Mouse (Mus musculus) neural tube, embryonic 10.5 days (tissue): ENCODE data around the gene Hemk1.
"Not testable (repeated sequence)": the region's sequence is repeated elsewhere in the genome, so short reads cannot be mapped to it uniquely, and the experiment has no call there.

Experiments
- DNase-seq: peaks from one replicate; pipeline ENCODE4 v3.0.0-alpha.2; 2017; ENCODE audit warnings: low spot score; ENCODE audit errors: extremely low spot score

The Hemk1 gene

DNA sequence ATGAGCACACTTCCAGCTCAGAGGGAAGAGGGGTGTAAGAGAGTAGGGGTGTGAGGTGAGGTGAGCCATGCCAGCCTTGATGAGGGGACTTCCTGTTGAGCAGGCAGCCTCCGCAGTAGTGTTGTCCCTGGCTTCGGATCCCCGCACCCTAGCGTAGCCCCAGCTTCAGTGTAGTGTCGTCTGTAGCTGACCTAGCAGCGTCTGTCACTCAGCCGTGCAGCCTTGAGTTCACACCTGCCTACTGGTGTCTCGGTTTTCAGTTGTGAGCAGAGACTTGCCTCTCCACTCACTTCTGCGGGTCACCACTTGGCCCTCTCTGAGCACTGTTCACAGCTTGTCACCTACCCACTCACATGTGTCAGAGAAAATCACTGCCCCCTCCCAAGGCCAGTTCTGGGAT, 29.0 kb downstream of the Hemk1 start:
- DNase-seq: no peak

DNA sequence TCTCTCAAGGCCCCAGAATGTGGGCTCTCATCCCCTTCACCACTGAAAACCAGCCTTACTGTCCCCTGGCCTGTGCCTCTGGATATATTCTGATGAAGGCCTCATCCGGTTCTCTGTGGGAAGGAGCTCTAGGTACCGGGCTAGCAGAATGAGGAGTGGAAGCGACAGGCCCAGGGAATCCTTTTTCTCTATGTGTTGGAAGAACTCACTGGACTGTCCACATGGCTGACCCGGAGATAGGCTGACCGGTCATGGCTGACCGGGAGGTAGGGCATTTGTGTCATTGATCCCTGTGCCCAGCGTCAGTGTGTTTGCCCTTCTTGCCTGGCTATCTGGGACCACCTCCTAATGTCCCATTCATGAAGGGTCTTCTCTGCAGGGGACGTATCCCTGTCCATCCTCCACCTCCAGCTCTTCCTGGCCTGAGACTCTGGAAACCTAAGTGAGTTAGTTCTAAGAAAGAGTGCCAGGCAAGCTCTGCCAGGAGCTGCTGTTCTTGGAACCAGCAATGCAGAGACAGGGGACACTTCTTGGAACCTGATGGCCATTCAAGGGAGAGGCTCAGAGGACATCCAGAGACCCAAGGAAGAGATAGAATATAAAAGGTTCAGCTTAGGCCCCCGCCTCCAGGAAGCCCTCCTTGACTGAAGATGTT, 29.7 kb downstream of the Hemk1 start:
- DNase-seq: no peak

DNA sequence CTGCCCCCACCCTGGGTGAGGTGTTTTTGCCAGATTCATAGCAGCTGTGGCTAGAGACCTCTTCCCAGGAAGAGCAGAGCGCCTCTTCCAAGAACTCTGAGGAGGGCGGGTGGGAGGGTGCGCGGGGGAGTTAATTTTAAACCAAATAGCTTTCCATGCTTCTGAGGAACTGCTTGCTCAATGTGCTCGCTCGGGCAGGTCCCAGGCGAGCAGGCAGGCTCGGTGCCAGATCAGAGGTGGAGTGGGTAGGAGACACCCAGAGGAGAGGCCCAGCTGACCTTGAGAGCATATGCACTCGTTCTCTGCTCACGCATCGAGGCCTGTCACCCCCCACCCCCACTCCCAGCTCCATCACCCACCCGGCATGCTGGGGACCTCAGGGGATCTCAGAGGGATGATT, 30.3 kb downstream of the Hemk1 start:
- DNase-seq: no peak

DNA sequence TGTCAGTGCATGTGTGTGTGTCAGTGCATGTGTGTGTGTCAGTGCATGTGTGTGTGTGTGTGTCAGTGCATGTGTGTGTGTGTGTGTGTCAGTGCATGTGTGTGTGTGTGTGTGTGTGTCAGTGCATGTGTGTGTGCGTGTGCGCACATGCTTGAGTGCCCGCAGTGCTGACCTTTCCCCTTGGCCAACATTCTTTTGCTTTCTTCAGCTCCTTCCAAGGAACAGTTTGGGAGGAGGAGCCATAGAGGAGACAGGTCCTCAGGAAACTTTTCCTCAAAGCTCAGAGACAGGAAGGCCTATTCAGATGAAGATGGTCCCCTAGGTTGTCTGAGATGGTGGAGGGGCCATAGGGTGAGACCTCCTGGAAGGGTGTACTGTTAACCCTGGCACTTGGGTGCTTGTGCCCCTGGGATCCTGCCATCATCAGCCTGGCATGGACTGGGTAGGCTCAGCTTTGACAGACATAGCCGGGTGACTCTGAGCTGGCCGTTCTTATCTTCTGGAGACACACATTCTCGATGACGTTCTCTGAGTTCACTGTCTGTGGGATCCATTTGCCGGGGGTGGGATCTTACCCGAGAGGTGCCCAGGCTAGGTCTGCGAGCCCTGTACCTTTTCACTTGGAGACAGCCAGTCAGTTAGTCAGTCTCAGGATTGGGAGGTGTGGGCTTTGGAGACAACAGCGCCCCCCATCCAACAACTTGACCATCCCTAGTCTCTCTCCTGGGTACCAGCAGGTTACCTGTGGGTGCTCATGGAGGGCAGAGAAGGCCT, 30.9 kb downstream of the Hemk1 start:
- no peak for DNase-seq

DNA sequence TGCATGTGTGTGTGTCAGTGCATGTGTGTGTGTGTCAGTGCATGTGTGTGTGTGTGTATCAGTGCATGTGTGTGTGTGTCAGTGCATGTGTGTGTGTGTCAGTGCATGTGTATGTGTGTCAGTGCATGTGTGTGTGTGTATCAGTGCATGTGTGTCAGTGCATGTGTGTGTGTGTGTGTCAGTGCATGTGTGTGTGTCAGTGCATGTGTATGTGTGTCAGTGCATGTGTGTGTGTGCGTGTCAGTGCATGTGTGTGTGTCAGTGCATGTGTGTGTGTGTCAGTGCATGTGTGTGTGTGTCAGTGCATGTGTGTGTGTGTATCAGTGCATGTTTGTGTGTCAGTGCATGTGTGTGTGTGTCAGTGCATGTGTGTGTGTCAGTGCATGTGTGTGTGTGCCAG, 31.5 kb downstream of the Hemk1 start:
- DNase-seq: not testable (repeated sequence)

DNA sequence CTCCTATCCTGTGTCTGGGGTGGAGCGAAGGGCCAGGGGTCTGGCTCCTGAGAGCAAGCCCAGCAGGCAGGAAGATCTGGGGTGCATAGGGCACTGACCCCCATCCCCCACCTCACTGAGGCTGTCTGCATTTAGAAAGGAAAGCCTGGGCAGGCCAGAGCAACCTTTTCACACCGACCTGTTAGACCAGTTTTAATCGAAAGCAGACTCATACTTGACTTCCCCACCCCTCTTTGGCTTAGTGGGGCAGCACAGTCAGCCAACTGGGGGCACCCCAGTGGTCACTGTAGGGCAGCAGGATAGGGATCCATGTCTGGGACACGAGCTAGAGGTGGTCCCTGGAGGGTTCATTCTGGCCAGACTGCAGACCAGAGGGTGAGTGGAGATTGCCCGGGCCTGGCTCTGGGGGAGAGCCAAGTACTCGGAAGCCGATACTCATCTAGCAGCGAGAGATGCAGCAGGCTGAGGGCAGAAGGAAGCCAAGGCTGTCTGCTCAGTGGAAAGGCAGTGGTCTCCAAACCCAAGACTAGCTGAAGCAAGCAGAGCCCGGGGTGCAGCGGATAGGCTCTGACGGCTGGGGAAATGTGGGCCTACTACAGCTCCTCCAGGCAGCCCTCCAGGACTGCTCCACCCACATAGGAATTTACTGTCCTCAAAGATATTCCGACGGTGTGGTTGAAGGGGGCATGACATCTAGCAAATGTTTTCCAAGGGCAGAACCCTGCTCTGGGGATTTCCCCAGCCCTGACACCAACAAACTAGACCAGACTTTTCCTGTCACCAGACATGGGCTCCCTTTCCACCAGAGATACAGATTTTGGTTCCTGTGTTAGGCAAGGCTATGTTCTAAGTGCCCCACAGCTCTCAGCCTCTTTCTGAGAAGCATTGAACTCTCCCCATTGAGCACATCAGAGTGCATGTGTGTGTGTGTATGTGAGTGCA, 32.3 kb downstream of the Hemk1 start:
- no peak for DNase-seq

DNA sequence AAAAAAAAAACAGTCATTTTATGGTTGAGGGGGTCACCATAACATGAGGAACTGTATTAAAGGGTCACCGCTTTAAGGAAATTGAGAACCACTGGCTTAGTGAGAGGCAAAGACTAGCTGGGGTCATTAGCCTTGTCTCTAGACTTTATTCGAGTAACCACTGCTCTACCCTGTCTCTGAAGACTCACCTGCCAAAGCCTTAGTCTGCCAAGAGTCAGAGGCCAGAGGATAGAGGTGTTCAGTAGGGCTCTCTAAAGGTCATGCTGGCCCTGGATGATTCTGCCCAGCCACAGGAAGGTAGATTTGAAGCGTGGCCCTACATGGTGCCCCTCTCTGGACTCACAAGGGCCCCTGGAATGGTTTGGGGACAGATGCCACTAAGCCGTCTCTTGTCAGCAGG, 33.1 kb downstream of the Hemk1 start:
- no peak for DNase-seq

DNA sequence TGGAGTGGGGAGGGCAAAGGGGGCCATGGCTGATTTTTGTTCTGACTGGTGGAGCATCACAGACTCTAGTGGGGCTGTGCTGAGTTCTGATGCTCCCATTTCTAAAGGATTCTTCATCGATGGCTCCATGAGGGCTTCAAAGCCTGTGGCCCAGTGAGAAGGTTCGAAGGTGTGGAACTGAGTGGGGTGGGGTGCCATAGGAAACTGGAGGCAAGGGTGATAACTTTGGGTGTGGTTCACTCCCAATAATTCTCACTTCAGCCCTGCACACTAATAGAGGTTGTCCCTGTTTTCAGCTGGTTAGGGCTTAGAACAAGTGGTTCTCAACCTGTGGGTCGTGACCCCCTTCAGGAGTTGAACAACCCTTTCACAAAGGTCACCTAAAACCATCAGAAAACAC, 33.8 kb downstream of the Hemk1 start:
- DNase-seq: no peak

DNA sequence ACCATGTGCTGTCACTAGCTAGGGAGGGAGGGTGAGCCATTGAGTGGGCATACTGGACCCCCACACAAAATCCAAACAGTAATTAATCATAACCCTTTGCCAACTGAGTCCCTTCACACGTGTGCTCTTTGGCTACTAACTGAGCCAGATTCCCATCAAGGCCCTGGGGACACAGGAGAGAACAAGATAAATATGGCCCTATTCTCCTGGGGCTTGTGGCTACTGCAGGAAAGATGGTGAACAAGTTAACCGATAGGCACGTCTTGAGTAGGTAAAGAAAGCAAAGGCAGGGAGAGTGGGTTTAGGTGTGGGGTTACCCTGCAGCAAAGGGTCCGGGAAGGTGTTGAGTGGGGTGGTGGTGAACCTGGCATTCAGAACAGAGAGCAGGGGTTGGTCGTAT, 34.2 kb downstream of the Hemk1 start:
- DNase-seq: no peak

DNA sequence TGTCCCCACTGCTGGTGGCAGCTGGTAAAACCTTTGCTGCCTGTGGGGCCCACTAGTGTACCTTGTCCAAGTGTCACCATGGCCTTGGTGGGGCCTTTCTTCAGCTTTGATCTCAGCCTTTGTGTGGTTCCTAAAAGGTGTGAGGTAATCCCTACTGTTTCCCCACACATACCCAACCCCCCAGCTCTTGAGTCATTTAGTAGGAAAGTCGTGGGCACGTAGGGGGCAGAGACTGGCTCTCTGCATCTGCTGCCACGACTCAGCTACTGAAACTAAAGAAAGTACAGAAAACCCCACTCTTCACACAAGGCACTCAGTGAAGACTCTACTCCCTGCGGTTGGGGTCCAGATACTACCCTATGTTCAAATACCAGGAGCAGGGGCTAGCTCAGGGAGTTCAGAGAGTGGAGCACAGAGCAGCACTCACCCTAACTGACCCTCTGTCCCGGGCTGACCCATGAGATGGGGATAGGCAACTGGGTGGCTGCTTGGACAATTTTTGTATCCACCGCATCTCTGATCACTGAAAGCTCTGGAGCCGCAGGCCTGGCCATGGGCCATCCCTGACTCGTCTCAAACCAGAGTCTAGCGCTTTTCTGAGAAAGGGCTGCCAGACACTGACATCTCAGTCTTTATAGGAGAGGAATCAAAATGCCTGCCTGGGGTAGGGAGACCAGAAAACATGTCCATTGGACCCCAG, 34.9 kb downstream of the Hemk1 start:
- DNase-seq: no peak

DNA sequence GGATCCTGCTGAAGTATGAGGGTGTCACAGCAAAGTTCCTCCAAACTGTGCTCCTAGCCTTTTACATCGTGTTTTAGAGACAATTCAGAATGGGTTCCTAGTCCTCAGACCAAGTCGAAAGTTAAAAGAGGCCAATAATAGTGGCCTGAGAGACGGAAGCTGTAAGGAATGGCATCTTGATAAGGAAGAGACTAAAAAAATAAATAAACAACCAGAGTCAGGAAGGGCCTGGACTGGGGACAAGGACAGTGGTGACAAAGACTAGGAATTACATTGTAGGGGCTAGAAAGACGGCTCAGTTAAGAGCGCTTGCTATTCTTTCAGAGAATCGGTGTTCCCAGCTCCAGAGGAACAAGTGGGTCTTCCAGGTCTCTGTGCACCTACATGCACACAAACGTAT, 35.6 kb downstream of the Hemk1 start:
- no peak for DNase-seq

DNA sequence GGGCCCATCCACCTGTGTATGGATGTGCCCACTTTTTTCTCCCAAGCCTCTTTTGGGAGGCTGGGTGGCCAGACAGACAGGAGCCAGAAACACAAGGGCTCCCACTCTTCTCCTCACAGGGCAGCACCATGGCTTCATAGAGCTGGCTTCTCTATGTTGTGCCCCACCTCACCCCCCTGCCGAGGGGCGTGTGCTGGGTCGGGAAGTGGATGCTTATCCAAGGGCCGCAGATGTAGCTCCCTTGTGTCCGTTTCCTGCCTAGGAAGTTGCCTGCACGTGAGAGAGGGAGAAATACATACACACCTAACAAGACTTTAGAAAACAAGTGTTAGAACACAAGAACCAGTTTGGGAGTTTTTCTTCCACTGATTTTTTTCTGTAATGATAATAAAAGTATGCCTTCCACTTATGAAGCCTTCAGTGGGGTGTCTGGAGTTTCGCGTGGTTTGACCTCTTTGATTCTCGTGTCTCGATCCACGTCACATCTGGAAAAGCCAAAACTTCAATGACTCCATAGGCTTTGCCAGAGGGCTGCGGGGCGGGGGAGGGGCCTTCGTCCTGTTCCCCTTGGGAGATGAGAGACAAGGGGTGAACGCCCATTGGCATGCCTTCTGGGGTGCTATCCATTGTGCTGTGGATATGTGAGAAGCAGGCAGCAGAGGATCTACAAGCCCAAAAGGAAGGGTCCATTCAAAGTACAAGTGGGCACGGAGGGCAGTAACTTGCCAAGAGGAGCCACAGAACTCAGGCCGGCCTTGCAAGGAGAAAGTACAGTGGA, 36.4 kb downstream of the Hemk1 start:
- no peak for DNase-seq

DNA sequence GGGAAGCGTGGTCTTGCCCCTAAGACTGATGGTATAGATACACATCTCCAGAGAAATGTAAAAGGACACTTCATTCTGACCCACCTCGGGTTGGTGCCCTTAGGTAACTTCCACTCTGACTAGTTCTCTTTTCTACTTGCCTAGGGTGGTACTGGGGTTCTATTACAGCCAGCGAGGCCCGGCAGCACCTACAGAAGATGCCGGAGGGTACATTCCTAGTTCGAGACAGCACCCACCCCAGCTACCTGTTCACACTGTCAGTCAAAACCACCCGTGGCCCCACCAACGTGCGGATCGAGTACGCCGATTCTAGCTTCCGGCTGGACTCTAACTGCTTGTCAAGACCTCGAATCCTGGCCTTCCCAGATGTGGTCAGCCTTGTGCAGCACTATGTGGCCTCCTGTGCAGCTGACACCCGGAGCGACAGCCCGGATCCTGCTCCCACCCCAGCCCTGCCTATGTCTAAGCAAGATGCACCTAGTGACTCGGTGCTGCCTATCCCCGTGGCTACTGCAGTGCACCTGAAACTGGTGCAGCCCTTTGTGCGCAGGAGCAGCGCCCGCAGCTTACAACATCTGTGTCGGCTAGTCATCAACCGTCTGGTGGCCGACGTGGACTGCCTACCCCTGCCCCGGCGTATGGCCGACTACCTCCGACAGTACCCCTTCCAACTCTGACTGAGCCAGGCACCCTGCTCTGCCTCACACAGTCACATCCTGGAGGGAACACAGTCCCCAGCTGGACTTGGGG, 37.8 kb downstream of the Hemk1 start:
- no peak for DNase-seq

DNA sequence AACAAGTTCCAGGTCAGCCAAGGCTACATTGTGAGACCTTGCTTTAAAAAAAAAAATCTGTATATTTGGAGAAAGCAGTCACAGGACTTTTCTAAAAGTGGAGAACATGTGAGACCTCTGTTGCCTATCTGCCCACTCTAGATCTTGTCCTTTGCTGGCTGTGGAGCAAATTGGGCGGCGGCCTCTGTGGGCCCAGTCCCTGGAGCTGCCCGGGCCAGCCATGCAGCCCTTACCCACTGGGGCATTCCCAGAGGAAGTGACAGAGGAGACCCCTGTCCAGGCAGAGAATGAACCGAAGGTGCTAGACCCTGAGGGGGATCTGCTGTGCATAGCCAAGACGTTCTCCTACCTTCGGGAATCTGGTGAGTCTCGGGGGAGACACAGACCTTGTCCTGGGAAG, 38.4 kb downstream of the Hemk1 start:
- no peak for DNase-seq

DNA sequence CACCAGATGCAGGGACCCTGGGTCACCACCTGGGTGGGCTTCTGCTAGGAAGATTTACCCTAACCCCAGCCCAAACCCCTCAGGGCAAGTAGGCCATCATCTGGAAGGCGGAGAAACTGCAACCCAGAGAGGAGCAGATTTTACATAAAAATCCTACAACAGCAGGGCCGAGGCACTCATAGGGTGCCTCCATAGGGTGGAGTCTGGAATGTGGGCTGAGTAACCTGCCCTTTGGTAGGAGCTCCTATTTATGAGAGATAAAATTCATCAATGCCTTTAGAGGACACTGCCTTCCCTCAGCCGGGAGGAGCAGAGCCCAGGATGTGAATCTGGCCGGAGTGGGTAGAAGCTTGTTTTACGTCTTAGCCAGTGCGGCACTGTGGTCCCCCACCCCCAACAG, 39.3 kb downstream of the Hemk1 start:
- no peak for DNase-seq

DNA sequence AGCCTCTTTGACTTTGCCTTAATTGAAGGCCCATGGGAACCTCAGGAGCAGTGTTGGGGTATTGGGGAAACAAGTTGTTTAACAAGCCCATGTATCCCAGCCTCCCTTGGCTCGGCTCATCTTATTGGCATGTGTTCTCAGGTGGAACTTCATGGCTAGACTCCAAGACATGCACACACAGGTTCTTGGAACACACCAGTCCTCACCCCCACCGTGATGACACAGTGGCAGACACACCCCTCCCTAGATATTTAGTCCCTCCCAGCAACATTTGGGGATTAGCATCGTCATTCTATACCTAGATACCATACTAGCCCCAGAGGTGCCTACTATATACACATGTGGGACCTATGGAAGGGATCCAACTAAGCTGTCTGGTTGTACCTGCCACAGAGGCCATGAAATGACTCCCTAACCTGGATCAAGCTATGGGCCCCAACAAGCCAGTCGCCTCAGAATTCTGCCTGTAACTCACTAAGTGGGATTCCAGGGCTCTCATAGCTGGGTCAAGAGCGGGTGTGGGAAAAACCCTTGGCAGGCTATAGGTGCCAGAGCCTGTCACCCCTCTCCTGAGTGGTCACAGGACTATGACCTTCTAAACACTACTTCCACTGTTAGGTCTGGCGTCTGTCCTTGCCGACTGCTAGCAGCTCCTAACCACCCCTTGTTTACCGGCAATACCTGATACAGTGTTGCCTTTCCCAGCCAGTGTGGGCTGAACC, 39.9 kb downstream of the Hemk1 start:
- no peak for DNase-seq

DNA sequence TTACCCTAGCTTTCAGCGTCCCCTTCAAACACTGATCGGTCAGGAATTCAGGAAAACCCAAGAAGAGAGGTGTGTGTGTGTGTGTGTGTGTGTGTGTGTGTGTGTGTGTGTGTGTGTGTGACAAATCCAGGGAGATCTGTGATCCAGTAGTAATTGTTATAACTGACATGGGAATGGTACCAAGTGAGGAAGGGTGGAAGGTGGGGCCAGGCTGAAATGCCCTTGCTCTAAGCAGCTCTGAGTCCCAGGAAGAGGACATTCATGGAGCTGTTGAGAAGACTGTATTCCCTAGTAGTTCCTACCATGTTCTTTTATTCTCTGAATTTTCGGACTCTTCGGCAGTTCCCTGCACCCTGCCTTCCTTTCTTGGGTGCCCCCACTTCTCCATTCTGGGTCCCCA, 40.5 kb downstream of the Hemk1 start:
- no peak for DNase-seq

DNA sequence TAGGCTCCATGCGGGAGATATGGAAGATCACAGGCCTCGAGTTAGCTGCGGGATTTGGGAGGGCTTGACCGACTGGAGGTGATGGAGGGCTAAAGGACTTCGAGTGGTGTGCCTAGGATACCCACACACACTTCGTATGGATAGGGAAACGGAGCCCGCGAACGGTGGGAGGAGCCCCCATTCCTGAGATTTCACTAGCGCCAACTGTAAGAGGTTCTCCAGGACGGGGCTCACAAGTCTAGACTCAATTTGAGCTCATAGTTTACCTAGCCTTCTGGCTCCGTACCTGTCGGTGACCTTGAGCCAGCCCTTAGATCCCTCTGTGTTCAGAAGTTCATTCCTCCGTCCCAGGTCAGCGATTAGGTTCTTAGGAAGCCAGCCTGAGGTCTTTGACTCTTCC, 41.1 kb downstream of the Hemk1 start:
- no peak for DNase-seq

DNA sequence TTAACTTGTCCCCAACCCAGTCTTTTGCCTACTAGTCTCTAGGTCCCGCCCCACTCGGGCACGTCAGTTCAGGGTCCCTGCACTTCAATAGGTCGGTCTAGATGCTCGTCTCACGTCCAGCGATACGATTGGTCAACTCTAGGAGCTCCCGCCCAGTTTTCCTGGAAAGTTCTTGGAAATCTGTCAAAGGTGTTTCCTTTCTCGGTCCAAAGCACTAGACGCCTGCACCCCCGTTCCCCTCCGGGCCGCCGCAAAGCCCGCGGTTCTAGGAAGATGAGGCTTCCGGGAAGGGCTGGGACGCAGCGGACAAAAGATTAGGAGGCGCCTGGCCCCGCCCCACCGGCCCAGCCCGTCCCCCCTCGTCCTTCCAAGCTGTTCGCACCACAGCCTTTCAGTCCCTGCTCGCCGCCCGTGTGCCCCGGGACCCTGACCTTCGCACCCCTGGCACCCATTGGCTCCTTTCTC, 41.6 kb downstream of the Hemk1 start:
- DNase-seq: peak; percentile 88
